ENCODE assay signal across 8 mouse cellular contexts in genomic region chr4:129608426-129609025, GRCm38 (mm10). TPM values are rescaled to one million over a fixed set of nuclear protein-coding genes. Genes with fewer than 3 reads are reported as not detected.
DNase-seq lines count a peak whose midpoint lies in the region; ATAC-seq and TF ChIP-seq lines count a peak whose summit lies in the region.

No protein-coding gene starts in this region.

- no peaks in the 10 kb centered on the region for H3K4me1 ChIP-seq in embryonic facial prominence, embryonic 12.5 days

- DNase-seq in A20 (ENCODE audit: low read depth, low spot score), result peak; percentile 88
- peak; percentile 69 for DNase-seq in adrenal gland, postnatal 25 days
- peak; percentile 73 to 77 for DNase-seq in heart, adult 9 months (ENCODE audit: low spot score in 2 of 2)
- DNase-seq in kidney, adult 9 months, result peak; percentile 84
- DNase-seq in liver, result peak; percentile 90
- DNase-seq in spleen, postnatal 36 days (ENCODE audit: low spot score in 2 of 2), result peak; percentile 80 to 83

- H3K79me2 ChIP-seq in myocyte (ENCODE audit: control insufficient read depth, insufficient read depth), result peaks cover under 1% of the 10 kb centered on the region

- H3K36me3 ChIP-seq in embryonic facial prominence, embryonic 12.5 days, result peaks cover 45% of the 10 kb centered on the region
- H3K36me3 ChIP-seq in myocyte (ENCODE audit: control insufficient read depth, insufficient read depth), result peaks cover 12% of the 10 kb centered on the region

- no peak overlapping the region for H3K4me2 ChIP-seq in embryonic facial prominence, embryonic 12.5 days (replicated peaks)
- no peak overlapping the region for H3K4me2 ChIP-seq in myocyte (ENCODE audit: low read depth)

- WGBS in embryonic facial prominence, embryonic 12.5 days, result 38% methylated on average over 7 of the region's 7 CpGs

- no peak for TF ChIP-seq POLR2A in myocyte (IDR thresholded peaks at IDR 0.05; ENCODE audit: insufficient read length, low read depth)

- no peak overlapping the region for H3K9ac ChIP-seq in embryonic facial prominence, embryonic 12.5 days

- peak overlapping the region; percentile 26; the same call in 1 of the 2 replicates for H3K27ac ChIP-seq in embryonic facial prominence, embryonic 12.5 days

- no peak overlapping the region for H3ac ChIP-seq in myocyte (ENCODE audit: control insufficient read depth, insufficient read length)

- H3K27me3 ChIP-seq in embryonic facial prominence, embryonic 12.5 days, result no peaks in the 10 kb centered on the region
- no peaks in the 10 kb centered on the region for H3K27me3 ChIP-seq in myocyte (ENCODE audit: control insufficient read depth, insufficient read depth, insufficient read length)

- ATAC-seq in embryonic facial prominence, embryonic 12.5 days (ENCODE audit: insufficient number of reproducible peaks, insufficient read depth, low FRiP score, low TSS enrichment), result peak; percentile 65

- H3K9me3 ChIP-seq in embryonic facial prominence, embryonic 12.5 days, result no peaks in the 10 kb centered on the region

- H3K4me3 ChIP-seq in embryonic facial prominence, embryonic 12.5 days, result no peak overlapping the region
- no peak overlapping the region for H3K4me3 ChIP-seq in myocyte

TF ChIP-seq in myocyte, 11 proteins besides CTCF, POLR2A, EP300 and RAD21:
- TF ChIP-seq POLR2AphosphoS2 (IDR thresholded peaks at IDR 0.05; ENCODE audit: insufficient read length, low read depth) (peak; percentile 52), TCF3 (IDR thresholded peaks at IDR 0.05; ENCODE audit: insufficient read length, low read depth) (no peak)

RNA-seq across cellular contexts. Expression of gene Dcdc2b, which starts 5.5 kb away (rescaled TPM):
- 2.0 TPM in 1 of 2 replicates, not detected in the other for total RNA-seq in adrenal gland, postnatal 25 days (2021)
- 2.3 and 3.2 TPM in 2 replicates for polyA plus RNA-seq in embryonic facial prominence, embryonic 12.5 days (2016; fragmentation: Nextera tagmentation; extraction: Ambion mirVana)
- 0.36 TPM for polyA plus RNA-seq in myocyte (2012; fragmentation: generic; extraction: Trizol)

RNA-seq across cellular contexts. Expression of gene Tmem234, which starts 8.1 kb away (rescaled TPM):
- 96.3 and 111 TPM in 2 replicates for total RNA-seq in adrenal gland, postnatal 25 days (2021)
- polyA plus RNA-seq in embryonic facial prominence, embryonic 12.5 days (2016; fragmentation: Nextera tagmentation; extraction: Ambion mirVana), result 180 TPM in 2 replicates
- 220 TPM for polyA plus RNA-seq in myocyte (2012; fragmentation: generic; extraction: Trizol)

RNA-seq across cellular contexts. Expression of gene Eif3i, which starts 8.1 kb away (rescaled TPM):
- 167 and 171 TPM in 2 replicates for total RNA-seq in adrenal gland, postnatal 25 days (2021)
- 257 and 260 TPM in 2 replicates for polyA plus RNA-seq in embryonic facial prominence, embryonic 12.5 days (2016; fragmentation: Nextera tagmentation; extraction: Ambion mirVana)
- 358 TPM for polyA plus RNA-seq in myocyte (2012; fragmentation: generic; extraction: Trizol)

RNA-seq across cellular contexts. Expression of gene Iqcc, which starts 10.4 kb away (rescaled TPM):
- total RNA-seq in adrenal gland, postnatal 25 days (2021), result 39.3 and 45.6 TPM in 2 replicates
- polyA plus RNA-seq in embryonic facial prominence, embryonic 12.5 days (2016; fragmentation: Nextera tagmentation; extraction: Ambion mirVana), result 29.8 and 33.0 TPM in 2 replicates
- 20.1 TPM for polyA plus RNA-seq in myocyte (2012; fragmentation: generic; extraction: Trizol)

RNA-seq across cellular contexts. Expression of gene Ccdc28b, which starts 15.2 kb away (rescaled TPM):
- total RNA-seq in adrenal gland, postnatal 25 days (2021), result 41.2 and 52.2 TPM in 2 replicates
- polyA plus RNA-seq in embryonic facial prominence, embryonic 12.5 days (2016; fragmentation: Nextera tagmentation; extraction: Ambion mirVana), result 63.7 and 66.7 TPM in 2 replicates
- polyA plus RNA-seq in myocyte (2012; fragmentation: generic; extraction: Trizol), result 14.8 TPM
